Mouse (Mus musculus) forebrain, embryonic 10.5 days (tissue): ENCODE results near the gene Nutm2. TPM values are rescaled to one million over a fixed set of nuclear protein-coding genes. Genes with fewer than 3 reads are reported as not detected.
"Not testable (repeated sequence)": the region's sequence is repeated elsewhere in the genome, so short reads cannot be mapped to it uniquely, and the experiment has no call there.

Source experiments
- DNase-seq: peaks from one replicate; pipeline ENCODE4 v3.0.0-alpha.2; 2017; ENCODE audit warnings: low spot score; ENCODE audit errors: extremely low spot score
- H3K27ac ChIP-seq: fragments of 300-500 bp; sonication (generic); 2 replicates; pipeline ENCODE4 v1.5.1; 2016; ENCODE audit warnings: mild to moderate bottlenecking
- H3K27me3 ChIP-seq: fragments of 300-500 bp; sonication (generic); 2 replicates; pipeline ENCODE4 v1.6.1; 2016; ENCODE audit warnings: mild to moderate bottlenecking; ENCODE audit not compliant: poor library complexity, severe bottlenecking
- H3K36me3 ChIP-seq: fragments of 300-500 bp; sonication (generic); replicated peaks from 2 replicates; pipeline ENCODE4 v1.6.1; 2016; ENCODE audit warnings: mild to moderate bottlenecking, moderate library complexity
- H3K4me1 ChIP-seq: fragments of 300-500 bp; sonication (generic); 2 replicates; pipeline ENCODE4 v1.6.1; 2016
- H3K4me3 ChIP-seq: fragments of 300-500 bp; sonication (generic); 2 replicates; pipeline ENCODE4 v1.5.1; 2016; ENCODE audit warnings: mild to moderate bottlenecking, moderate library complexity
- H3K9me3 ChIP-seq: fragments of 300-500 bp; sonication (generic); 2 replicates; pipeline ENCODE4 v1.6.1; 2016; ENCODE audit warnings: mild to moderate bottlenecking, moderate library complexity
- WGBS: fragments of 180-500 bp; shearing (Covaris S2); methylation state at CpG from one replicate; pipeline ENCODE4 v1.1.7; 2016; 5-methylcytosine and 5-hydroxymethylcytosine counted together
- polyA plus RNA-seq: library from polyadenylated mRNA; unstranded; fragments of >200 nt; fragmentation: Nextera tagmentation; extraction: Ambion mirVana; gene quantifications from 2 replicates; pipeline ENCODE4 v1.2.1, GENCODE M21; 2016

Nutm2 gene
- polyA plus RNA-seq, result not detected in 2 replicates

DNA sequence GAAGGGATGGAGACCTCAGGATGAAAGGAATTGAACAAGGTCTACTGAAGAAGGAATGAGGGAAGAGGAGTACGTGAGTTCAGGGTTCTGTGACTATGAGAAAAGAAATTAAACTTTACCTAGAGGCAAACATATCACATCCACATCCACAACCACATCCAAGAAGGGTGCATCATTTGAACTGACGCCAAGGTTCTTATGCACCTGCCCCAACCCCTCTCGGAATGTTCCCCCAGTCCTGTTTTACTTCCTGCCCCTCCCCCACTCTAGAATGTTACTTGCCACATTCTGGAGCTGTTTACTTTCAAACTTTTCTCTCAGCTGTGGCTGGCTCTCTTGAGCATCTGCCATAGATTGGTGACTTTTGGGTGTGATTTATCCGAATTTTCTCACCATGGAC, at the start of gene Nutm2:
Gene Nutm2 (plus strand): TSS at position 301 of the 400 bp plus-strand sequence.
- no peak for DNase-seq
- H3K4me3 ChIP-seq, result no peak within 1 kb of the TSS
- H3K27ac ChIP-seq, result no peak within 1 kb of the TSS
- no peaks in the 10 kb centered on the region for H3K27me3 ChIP-seq
- no peaks in the 10 kb centered on the region for H3K9me3 ChIP-seq
- H3K36me3 ChIP-seq, result no peaks in the 10 kb centered on the region
- no peaks in the 10 kb centered on the region for H3K4me1 ChIP-seq
- 85% methylated on average over 4 of the region's 4 CpGs for WGBS

DNA sequence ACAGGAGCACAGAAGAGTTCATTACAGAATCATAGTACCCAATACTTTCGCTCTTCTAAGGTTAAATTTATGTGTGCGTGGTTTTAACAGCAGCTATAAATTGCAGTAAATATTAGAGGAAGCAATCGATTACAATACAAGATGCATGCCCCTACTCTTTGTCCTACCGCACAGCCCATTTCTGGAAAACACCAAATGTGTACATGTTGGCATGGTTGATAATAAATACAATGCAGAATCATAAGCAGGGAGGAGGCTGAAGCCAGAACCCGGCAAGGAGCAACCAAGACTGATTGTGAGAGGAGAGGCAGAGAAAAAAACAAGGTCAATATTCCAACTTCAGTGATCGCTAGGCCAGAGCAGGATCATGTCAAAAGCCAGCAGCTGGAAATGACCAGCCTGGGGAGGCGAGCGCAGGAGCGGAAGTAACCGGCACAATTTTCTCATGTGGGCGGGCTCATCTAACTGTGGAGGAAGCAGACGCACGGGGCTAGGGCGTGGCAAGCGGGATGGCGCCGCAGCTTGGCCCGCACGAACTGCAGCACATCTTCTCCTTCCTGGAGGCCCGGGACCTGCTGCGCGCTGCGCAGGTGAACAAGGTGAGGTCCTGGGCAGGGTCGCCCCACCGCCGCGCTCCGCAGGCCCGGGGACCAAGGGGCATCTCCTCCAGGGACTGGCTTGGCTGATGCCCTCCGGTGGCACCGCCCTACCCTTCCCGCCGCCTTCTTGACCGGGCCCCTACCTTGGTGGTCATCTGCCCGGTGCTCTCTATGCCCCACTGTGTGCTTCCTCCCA, 49.5 kb upstream of the Nutm2 start, which contains the start of gene Fbxw17:
Gene Fbxw17 (plus strand): TSS at position 476 of the 795 bp plus-strand sequence.
- Histone ChIP-seq H3K27me3 (no peaks in the 10 kb centered on the region), H3K9me3 (no peaks in the 10 kb centered on the region), H3K4me3 (peak within 1 kb of the TSS; percentile 86), H3K27ac (peak within 1 kb of the TSS; percentile 91), H3K4me1 (peaks cover 14% of the 10 kb centered on the region), H3K36me3 (peaks cover 19% of the 10 kb centered on the region)
- peak; percentile 74 for DNase-seq
- WGBS, result 11% methylated on average over 35 of the region's 35 CpGs

DNA sequence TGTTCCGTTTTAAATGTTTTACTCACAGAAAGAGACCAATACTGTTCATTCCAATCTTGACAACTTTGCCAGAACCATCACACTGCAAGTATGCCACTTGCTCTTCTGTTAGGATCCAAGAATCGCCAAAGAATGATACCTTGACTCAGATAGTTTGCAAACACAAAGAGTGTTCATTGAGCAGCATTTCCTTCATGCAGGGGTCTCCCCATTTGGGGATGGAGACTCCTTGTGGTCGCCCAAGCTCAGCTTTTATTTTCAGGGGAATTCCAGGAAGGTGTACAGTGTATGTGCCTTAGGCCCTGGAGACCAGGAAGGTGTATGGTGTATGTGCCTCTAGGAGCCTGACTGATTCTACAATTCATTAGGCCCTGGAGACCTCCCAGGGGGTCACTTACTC, 48.7 kb upstream of the Nutm2 start:
- Histone ChIP-seq H3K36me3 (peaks cover 27% of the 10 kb centered on the region), H3K9me3 (no peaks in the 10 kb centered on the region), H3K4me1 (peaks cover 14% of the 10 kb centered on the region), H3K27ac (peak overlapping the region; percentile 91), H3K4me3 (peak overlapping the region; percentile 86), H3K27me3 (no peaks in the 10 kb centered on the region)
- no peak for DNase-seq
- WGBS, result 51% methylated on average over 3 of the region's 3 CpGs

DNA sequence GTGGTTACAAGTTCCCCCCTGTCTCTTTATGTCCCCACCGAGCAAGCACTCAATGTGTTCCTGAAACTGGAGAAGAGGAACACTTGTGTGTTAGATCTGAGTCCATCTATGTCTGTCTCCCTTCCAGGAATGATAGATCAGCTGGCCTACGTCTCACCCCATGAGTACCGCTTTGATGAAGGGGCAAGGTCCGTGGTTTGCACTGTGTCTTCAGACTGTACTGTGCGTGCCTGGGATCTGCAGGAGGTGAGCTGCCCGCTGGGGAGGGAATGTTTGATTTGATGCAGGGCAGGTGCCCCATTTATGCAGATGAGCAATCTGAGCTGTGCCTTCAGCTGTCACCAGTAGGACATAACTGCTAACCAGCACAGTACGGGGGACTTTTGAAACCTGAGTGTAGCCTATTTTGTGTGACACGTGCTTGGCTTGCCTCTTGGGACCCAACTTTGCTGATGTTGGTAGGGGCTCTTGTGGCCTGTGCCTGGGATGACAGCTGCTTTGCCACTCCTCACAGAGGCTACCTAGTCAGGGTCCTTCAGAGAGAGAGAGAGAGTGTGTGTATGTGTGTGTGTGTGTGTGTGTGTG, 43.4 kb upstream of the Nutm2 start:
- Histone ChIP-seq H3K4me1 (peaks cover 3% of the 10 kb centered on the region), H3K9me3 (no peaks in the 10 kb centered on the region), H3K27ac (no peak overlapping the region), H3K27me3 (no peaks in the 10 kb centered on the region), H3K36me3 (peaks cover 80% of the 10 kb centered on the region), H3K4me3 (no peak overlapping the region)
- DNase-seq, result no peak
- 96% methylated on average over 8 of the region's 8 CpGs for WGBS

DNA sequence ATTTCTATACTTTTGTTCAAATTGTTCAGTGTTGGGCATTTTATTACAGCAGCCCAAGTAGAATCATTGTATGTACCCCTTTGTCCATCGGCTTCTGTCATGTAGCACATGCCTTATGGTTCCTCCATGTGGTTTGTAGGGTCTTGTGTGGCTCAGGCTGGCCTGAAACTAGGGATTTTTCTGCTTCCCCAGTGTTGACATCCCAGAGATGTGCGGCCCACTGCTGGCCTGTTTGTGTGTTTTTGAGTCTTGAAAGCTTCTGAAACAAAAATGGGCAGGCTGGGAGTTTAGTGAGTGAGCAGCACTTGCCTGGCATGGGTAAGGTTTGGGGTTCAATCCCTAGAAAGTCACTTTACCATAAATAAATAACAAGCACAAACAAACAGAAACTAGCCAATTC, 42.6 kb upstream of the Nutm2 start:
- peaks cover 88% of the 10 kb centered on the region for H3K36me3 ChIP-seq
- H3K4me1 ChIP-seq, result no peaks in the 10 kb centered on the region
- no peaks in the 10 kb centered on the region for H3K27me3 ChIP-seq
- H3K4me3 ChIP-seq, result no peak overlapping the region
- no peak overlapping the region for H3K27ac ChIP-seq
- 94% methylated on average over 2 of the region's 2 CpGs for WGBS
- H3K9me3 ChIP-seq, result no peaks in the 10 kb centered on the region
- DNase-seq, result no peak

DNA sequence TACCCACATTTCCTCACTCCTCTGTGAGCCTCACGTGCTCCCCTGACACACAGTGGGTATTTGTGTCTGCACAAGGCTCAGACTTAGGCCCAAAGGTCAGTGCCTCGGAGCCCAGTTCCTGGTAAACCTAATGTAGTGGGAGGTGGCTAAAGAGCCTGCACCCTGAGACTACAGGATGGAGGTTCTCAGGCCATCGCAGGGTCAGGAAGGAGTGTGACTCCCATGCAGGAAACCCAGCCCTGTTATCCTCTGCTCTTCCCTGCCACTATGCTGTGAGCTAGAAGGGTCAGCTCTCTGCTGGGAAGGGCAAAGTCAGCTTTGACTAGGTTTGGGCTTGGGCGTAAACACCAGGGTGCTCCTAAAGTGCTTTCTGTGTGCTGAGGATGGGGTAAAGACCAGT, 40.4 kb upstream of the Nutm2 start:
- Histone ChIP-seq H3K27ac (no peak overlapping the region), H3K27me3 (no peaks in the 10 kb centered on the region), H3K36me3 (peaks cover 96% of the 10 kb centered on the region), H3K4me3 (no peak overlapping the region), H3K4me1 (no peaks in the 10 kb centered on the region), H3K9me3 (no peaks in the 10 kb centered on the region)
- 86% methylated on average over 4 of the region's 4 CpGs for WGBS
- DNase-seq, result no peak

DNA sequence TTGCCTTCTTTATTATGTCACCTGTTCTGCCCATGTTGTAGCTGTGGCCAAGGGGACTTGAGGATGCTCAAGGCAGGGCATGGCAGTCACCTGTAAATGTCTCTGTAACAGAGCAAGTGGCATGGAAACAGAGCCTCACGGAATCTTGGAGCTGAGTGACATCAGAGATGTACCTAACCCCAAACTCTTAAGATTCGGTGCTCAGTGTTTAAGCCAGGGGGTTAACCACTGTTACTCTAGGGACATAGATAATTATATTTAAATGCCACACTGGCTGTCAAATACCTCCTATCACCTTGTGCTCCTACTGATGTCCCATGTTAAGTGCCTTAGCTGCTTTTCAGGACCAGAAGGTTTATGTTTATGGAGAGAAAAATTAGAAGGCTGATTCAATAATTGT, 23.3 kb upstream of the Nutm2 start, which contains the start of gene Gm47429:
Gene Gm47429 (minus strand): TSS at position 101 of the 400 bp plus-strand sequence.
- H3K27ac ChIP-seq, result no peak within 1 kb of the TSS
- WGBS, result 94% methylated on average over 2 of the region's 2 CpGs
- no peaks in the 10 kb centered on the region for H3K36me3 ChIP-seq
- DNase-seq, result no peak
- H3K9me3 ChIP-seq, result no peaks in the 10 kb centered on the region
- no peaks in the 10 kb centered on the region for H3K27me3 ChIP-seq
- H3K4me1 ChIP-seq, result no peaks in the 10 kb centered on the region
- H3K4me3 ChIP-seq, result no peak within 1 kb of the TSS

DNA sequence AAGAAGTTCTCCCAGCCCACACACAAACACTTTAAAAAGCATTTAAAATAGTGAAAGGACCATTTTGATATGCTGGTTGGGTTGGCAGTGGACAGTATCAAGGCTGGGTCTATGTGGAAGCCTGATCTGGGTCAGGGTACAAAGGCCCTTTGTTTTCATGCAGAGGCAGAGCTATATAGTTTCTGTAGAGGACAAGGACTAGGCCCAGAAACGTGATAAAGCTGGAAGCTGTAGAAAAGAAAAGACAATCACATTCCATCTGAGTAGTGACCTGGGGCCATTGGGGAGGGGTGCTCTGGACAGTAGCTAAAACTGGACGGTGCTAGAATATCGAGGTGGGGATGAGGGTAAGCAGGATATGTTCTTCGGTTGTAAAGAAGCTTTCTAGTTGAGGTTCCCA, 21.8 kb upstream of the Nutm2 start:
- H3K9me3 ChIP-seq, result no peaks in the 10 kb centered on the region
- no peak for DNase-seq
- WGBS, result 66% methylated on average over 4 of the region's 4 CpGs
- no peaks in the 10 kb centered on the region for H3K4me1 ChIP-seq
- no peaks in the 10 kb centered on the region for H3K36me3 ChIP-seq
- H3K27me3 ChIP-seq, result no peaks in the 10 kb centered on the region
- no peak overlapping the region for H3K4me3 ChIP-seq
- no peak overlapping the region for H3K27ac ChIP-seq

DNA sequence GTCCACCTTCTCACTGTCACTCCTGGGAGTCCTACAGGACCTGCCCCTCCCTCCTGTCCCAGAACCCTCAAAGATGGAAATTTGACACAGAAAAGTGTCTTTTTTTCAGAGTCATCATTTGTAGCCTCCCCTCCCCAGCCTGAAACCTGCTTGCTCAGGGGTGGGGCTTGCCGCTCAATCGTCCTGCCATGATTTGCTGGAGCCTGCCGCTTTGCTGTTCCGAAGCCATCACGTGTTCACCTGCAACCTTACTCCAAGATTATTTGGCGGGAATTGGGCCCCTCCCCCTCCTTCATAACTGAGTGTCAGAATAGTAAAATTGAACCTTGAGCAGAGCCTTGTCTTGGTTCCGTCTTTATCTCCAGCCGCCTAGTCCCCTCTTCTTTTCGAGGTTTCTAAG, 14.8 kb upstream of the Nutm2 start:
- WGBS, result 75% methylated on average over 9 of the region's 9 CpGs
- H3K36me3 ChIP-seq, DNase-seq: not testable (repeated sequence)

DNA sequence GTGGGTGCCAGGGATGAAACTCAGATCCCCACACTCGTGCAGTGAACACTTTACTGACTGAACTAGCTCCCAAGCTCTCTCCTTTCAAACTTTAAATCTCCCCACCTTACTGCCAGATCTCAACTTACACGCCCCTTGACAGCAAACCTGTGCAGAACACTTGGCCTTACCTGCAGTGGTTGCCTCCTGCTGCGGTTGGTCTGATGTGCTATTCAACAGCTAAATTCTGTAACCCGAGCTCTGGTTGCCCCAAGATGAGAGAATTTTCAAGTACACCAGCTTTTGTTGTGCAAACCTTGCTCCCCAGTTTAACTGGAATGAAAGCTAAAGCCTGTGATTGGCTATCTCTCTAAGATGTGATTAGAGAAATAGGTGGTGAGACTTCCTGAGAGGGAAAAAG, 13.7 kb upstream of the Nutm2 start:
- Histone ChIP-seq H3K27me3 (no peaks in the 10 kb centered on the region), H3K4me1 (no peaks in the 10 kb centered on the region), H3K36me3 (no peaks in the 10 kb centered on the region), H3K4me3 (no peak overlapping the region), H3K27ac (no peak overlapping the region), H3K9me3 (no peaks in the 10 kb centered on the region)
- no peak for DNase-seq
- 39% methylated on average over 4 of the region's 4 CpGs for WGBS

More for the DNA sequence above, 14.8 kb upstream of the Nutm2 start:
- H3K4me1 ChIP-seq, H3K27ac ChIP-seq, H3K9me3 ChIP-seq, H3K4me3 ChIP-seq, H3K27me3 ChIP-seq: not testable (repeated sequence)

DNA sequence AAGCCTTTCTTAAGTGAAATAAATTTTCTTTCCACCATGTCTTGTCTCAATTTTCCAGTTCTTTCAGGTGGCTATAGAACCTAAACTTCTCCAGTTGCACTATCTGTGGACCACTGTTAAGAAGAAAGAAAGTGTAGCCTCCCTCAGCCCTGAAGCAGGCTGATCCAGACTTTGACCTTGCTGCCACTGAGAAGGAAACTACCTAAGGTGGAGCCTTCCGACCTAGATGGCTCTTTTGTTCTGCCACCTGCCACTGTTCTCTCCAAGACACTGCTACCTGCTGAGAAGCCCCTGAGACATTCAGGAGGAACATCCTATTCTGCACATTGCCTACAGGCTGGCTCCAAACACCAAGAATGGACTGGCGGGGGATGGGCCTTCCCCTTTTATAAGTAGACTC, 6.7 kb upstream of the Nutm2 start:
- WGBS, result 46% methylated on average over 2 of the region's 2 CpGs

DNA sequence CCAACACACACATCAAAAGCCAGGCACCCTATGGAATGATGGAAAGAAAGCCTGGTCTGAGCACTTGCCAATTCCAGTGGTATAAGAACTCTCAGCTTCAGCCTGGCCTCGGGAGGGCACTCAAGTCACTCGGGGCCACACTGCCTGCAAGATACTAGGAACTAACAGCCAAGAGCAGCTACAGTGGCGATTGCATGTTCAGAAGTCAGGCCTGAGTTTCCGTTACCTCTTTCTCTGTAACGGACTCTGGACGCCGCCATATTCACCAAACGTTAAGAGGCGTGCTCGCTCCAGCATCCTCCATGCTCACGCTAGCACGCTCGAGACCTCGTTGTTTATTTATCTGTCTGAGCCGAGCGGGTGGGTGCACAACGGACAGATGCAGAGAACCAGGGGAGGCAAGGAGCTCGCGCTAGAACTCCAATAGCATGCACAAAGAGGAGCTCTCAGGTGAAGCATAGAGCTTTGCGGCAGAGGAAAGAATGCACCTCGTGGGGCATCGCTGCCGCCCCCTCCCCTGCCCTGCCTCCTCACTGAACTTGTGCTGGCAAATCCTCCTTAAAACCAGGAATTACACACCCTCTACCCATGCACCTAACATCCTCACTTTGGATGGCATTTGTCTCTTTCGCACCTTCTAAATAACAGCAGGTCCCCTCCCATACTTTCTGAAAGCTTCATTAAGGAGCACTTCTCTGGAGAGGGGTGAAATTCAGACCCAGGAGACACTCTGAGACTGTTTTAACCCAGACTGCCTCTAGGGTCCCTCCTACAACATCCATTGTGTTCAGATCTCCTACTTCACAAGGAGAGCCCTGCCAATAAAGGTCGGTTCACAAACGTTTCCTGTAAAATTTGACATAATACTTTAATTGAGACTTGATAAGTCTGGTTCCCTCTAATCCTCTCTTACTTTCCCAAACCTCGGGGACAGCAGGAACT, 2.2 kb upstream of the Nutm2 start:
- no peak for DNase-seq
- no peaks in the 10 kb centered on the region for H3K4me1 ChIP-seq
- no peaks in the 10 kb centered on the region for H3K36me3 ChIP-seq
- H3K27me3 ChIP-seq, result no peaks in the 10 kb centered on the region
- no peaks in the 10 kb centered on the region for H3K9me3 ChIP-seq
- peak overlapping the region; percentile 35 for H3K4me3 ChIP-seq
- WGBS, result 46% methylated on average over 27 of the region's 27 CpGs
- no peak overlapping the region for H3K27ac ChIP-seq

More for the DNA sequence above, 6.7 kb upstream of the Nutm2 start:
- H3K36me3 ChIP-seq, H3K27ac ChIP-seq, DNase-seq, H3K4me1 ChIP-seq, H3K27me3 ChIP-seq, H3K4me3 ChIP-seq, H3K9me3 ChIP-seq: not testable (repeated sequence)
